Mouse (Mus musculus) splenic B cell, adult 2 months (primary cell): Measurements from ENCODE around the gene Rrp8.
"Not testable (repeated sequence)": the region's sequence is repeated elsewhere in the genome, so short reads cannot be mapped to it uniquely, and the experiment has no call there.

Experiments
- DNase-seq: peaks from one replicate; pipeline ENCODE4 v3.0.0-alpha.2; 2011; ENCODE audit warnings: low read depth, low spot score
- H3K27me3 ChIP-seq: 2 replicates; pipeline ENCODE4 v1.6.1; 2012; ENCODE audit warnings: mild to moderate bottlenecking, low read length, moderate library complexity, mixed read lengths; ENCODE audit not compliant: control insufficient read depth, poor library complexity, insufficient read depth, severe bottlenecking
- H3K36me3 ChIP-seq: 2 replicates; pipeline ENCODE4 v1.6.1; 2012; ENCODE audit warnings: mild to moderate bottlenecking, low read length, moderate library complexity, mixed read lengths; ENCODE audit not compliant: control insufficient read depth, poor library complexity, insufficient read depth, severe bottlenecking

Gene Rrp8

GRCm38 (mm10) chr7:105738286-105738685 is 1.1 kb upstream of the Rrp8 start:
- Histone ChIP-seq H3K36me3 (peaks cover 6% of the 10 kb centered on the region), H3K27me3 (no peaks in the 10 kb centered on the region)
- DNase-seq: no peak

GRCm38 (mm10) chr7:105737648-105738047 is 463 bp upstream of the Rrp8 start:
- no peak for DNase-seq
- peaks cover 6% of the 10 kb centered on the region for H3K36me3 ChIP-seq
- no peaks in the 10 kb centered on the region for H3K27me3 ChIP-seq

GRCm38 (mm10) chr7:105736264-105736901 is 802 bp downstream of the Rrp8 start, which contains the start of gene Ilk:
TSS of gene Ilk (plus strand) at chr7:105736592.
- peak; percentile 94 for DNase-seq
- H3K27me3 ChIP-seq: no peaks in the 10 kb centered on the region
- H3K36me3 ChIP-seq: peaks cover 6% of the 10 kb centered on the region

GRCm38 (mm10) chr7:105735464-105735863 is 1.7 kb downstream of the Rrp8 start:
- not testable (repeated sequence) for H3K27me3 ChIP-seq
- peak; percentile 12 for DNase-seq

GRCm38 (mm10) chr7:105734826-105735225 is 2.4 kb downstream of the Rrp8 start:
- Histone ChIP-seq H3K27me3 (no peaks in the 10 kb centered on the region), H3K36me3 (peaks cover 5% of the 10 kb centered on the region)
- DNase-seq: no peak

More at GRCm38 (mm10) chr7:105735464-105735863, 1.7 kb downstream of the Rrp8 start:
- H3K36me3 ChIP-seq: not testable (repeated sequence)

- DNase-seq: no peak
- no peaks in the 10 kb centered on the region for H3K27me3 ChIP-seq
- H3K36me3 ChIP-seq: peaks cover 5% of the 10 kb centered on the region
These were observed 3.3 kb downstream of the Rrp8 start for GRCm38 (mm10) chr7:105733836-105734235.

- H3K27me3 ChIP-seq: no peaks in the 10 kb centered on the region
- H3K36me3 ChIP-seq: peaks cover 2% of the 10 kb centered on the region
- no peak for DNase-seq
These were observed 8.3 kb downstream of the Rrp8 start for GRCm38 (mm10) chr7:105728701-105729428.

GRCm38 (mm10) chr7:105726980-105727325 is 10.2 kb downstream of the Rrp8 start:
- no peak for DNase-seq
- H3K36me3 ChIP-seq: peaks cover 1% of the 10 kb centered on the region
- no peaks in the 10 kb centered on the region for H3K27me3 ChIP-seq

- Histone ChIP-seq H3K27me3 (no peaks in the 10 kb centered on the region), H3K36me3 (peaks cover 1% of the 10 kb centered on the region; the same call in 1 of the 2 replicates)
- peak; percentile 80 for DNase-seq
These were observed 10.8 kb downstream of the Rrp8 start for GRCm38 (mm10) chr7:105726144-105726979.

- Histone ChIP-seq H3K27me3 (no peaks in the 10 kb centered on the region), H3K36me3 (no peaks in the 10 kb centered on the region)
- DNase-seq: no peak
These were observed 15.3 kb downstream of the Rrp8 start for GRCm38 (mm10) chr7:105721916-105722315.

- DNase-seq: no peak
- no peaks in the 10 kb centered on the region for H3K27me3 ChIP-seq
- H3K36me3 ChIP-seq: no peaks in the 10 kb centered on the region
These were observed 21.8 kb downstream of the Rrp8 start for GRCm38 (mm10) chr7:105715366-105715765.

GRCm38 (mm10) chr7:105708733-105709132 is 28.5 kb downstream of the Rrp8 start:
- DNase-seq: no peak
- no peaks in the 10 kb centered on the region for H3K27me3 ChIP-seq
- H3K36me3 ChIP-seq: no peaks in the 10 kb centered on the region

GRCm38 (mm10) chr7:105703816-105704215 is 33.4 kb downstream of the Rrp8 start:
- H3K27me3 ChIP-seq: no peaks in the 10 kb centered on the region
- no peak for DNase-seq
- H3K36me3 ChIP-seq: no peaks in the 10 kb centered on the region

- H3K27me3 ChIP-seq: no peaks in the 10 kb centered on the region
- H3K36me3 ChIP-seq: no peaks in the 10 kb centered on the region
These were observed 34.0 kb downstream of the Rrp8 start for GRCm38 (mm10) chr7:105703184-105703583.

GRCm38 (mm10) chr7:105690875-105691274 is 46.3 kb downstream of the Rrp8 start:
- no peak for DNase-seq
- Histone ChIP-seq H3K36me3 (no peaks in the 10 kb centered on the region), H3K27me3 (no peaks in the 10 kb centered on the region)

More at GRCm38 (mm10) chr7:105703184-105703583, 34.0 kb downstream of the Rrp8 start:
- no peak for DNase-seq
